In the genomic region with DNA sequence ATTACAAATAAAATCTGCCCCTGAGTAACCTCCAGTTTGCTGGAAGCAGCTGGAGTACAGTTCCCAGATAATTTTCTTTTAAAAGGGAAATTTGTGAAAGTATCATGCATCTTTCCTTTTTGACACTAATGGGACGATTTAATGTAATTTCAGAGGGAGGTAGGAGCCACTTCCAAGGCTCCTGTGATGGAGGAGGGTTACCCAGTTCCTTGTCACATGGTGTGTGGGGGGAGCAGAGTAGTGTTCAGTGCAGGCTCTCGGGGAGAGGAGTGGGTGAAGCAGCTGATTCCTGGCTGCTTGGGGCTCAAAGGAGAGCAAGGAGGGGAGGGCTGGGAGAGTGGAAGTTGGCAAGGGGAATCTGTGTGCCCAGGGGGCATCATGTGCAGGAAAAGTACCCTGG, we compare ENCODE assay signal across 21 mouse cellular contexts.
DNase-seq lines count a peak whose midpoint lies in the region; ATAC-seq and TF ChIP-seq lines count a peak whose summit lies in the region.
"Had no signal": no experiment of that assay in that cellular context is flagged by ENCODE, and none has a peak within 500 bp of the region (broad histone marks: within the 10 kb centered on the region; RNA-seq: fewer than 3 reads in every experiment).

No protein-coding gene starts in this region.

- no peak overlapping the region for H3K4me3 ChIP-seq in forebrain, embryonic 14.5 days (ENCODE audit: low read depth, low read length)
- no peak overlapping the region for H3K4me3 ChIP-seq in forebrain, embryonic 12.5 days (replicated peaks)
- no peak overlapping the region for H3K4me3 ChIP-seq in hindbrain, embryonic 10.5 days
- no peak overlapping the region for H3K4me3 ChIP-seq in hindbrain, embryonic 11.5 days (ENCODE audit: low read depth, low read length)
- H3K4me3 ChIP-seq in forebrain, postnatal 0 days (ENCODE audit: low read depth, low read length): no peak overlapping the region
- H3K4me3 ChIP-seq in intestine, postnatal 0 days (ENCODE audit: low read depth, low read length): no peak overlapping the region
- H3K4me3 ChIP-seq: embryonic facial prominence, embryonic 13.5 days; gastrocnemius, adult 2 months; heart, embryonic 10.5 days; hindbrain, embryonic 15.5 days had no signal

- peak; percentile 43 for DNase-seq in forebrain, embryonic 14.5 days (ENCODE audit: low spot score)
- no peak for DNase-seq in hindbrain, embryonic 10.5 days (ENCODE audit: low spot score)
- DNase-seq in hindbrain, embryonic 11.5 days (ENCODE audit: low spot score): no peak
- peak; percentile 73 for DNase-seq in brain, adult 2 months (ENCODE audit: low read depth, low spot score)
- DNase-seq in forebrain, postnatal 0 days: no peak
- no peak for DNase-seq in lung, postnatal 10 days
- DNase-seq: adrenal gland, postnatal 10 days; cerebellum, adult 18-20 months; cerebellum, adult 9-11 months; cerebellum, postnatal 36 days; gastrocnemius, adult 2 months; gastrocnemius, postnatal 25 days; heart, postnatal 10 days; heart, postnatal 4 days; kidney, adult 11 months had no signal

- no peak for TF ChIP-seq CTCF in forebrain, postnatal 0 days (IDR thresholded peaks at IDR 0.05; ENCODE audit: low read depth)
- TF ChIP-seq CTCF in intestine, postnatal 0 days (IDR thresholded peaks at IDR 0.05; ENCODE audit: low read depth): no peak

- no peak overlapping the region for H3K27ac ChIP-seq in forebrain, embryonic 14.5 days (ENCODE audit: low read depth, low read length)
- no peak overlapping the region for H3K27ac ChIP-seq in forebrain, embryonic 12.5 days
- H3K27ac ChIP-seq in hindbrain, embryonic 10.5 days: 0 out of 2 replicates have a peak overlapping the region, but pooled peaks have one; percentile 12
- no peak overlapping the region for H3K27ac ChIP-seq in hindbrain, embryonic 11.5 days (ENCODE audit: low read depth, low read length)
- no peak overlapping the region for H3K27ac ChIP-seq in forebrain, postnatal 0 days (ENCODE audit: low read depth, low read length)
- no peak overlapping the region for H3K27ac ChIP-seq in intestine, postnatal 0 days (ENCODE audit: low read depth, low read length)
- H3K27ac ChIP-seq: embryonic facial prominence, embryonic 13.5 days; gastrocnemius, adult 2 months; heart, embryonic 10.5 days; hindbrain, embryonic 15.5 days had no signal

- no peaks in the 10 kb centered on the region for H3K27me3 ChIP-seq in forebrain, embryonic 14.5 days (replicated peaks; ENCODE audit: control insufficient read depth, insufficient read depth, low read length)
- no peaks in the 10 kb centered on the region for H3K27me3 ChIP-seq in forebrain, embryonic 12.5 days
- no peaks in the 10 kb centered on the region for H3K27me3 ChIP-seq in hindbrain, embryonic 10.5 days (ENCODE audit: insufficient read depth, poor library complexity, severe bottlenecking)
- H3K27me3 ChIP-seq in hindbrain, embryonic 11.5 days (ENCODE audit: control insufficient read depth, insufficient read depth, low read length): no peaks in the 10 kb centered on the region
- no peaks in the 10 kb centered on the region for H3K27me3 ChIP-seq in forebrain, postnatal 0 days (ENCODE audit: insufficient read depth, low read length)
- no peaks in the 10 kb centered on the region for H3K27me3 ChIP-seq in intestine, postnatal 0 days (replicated peaks; ENCODE audit: control insufficient read depth, insufficient read depth, low read length)
- H3K27me3 ChIP-seq: embryonic facial prominence, embryonic 13.5 days; hindbrain, embryonic 15.5 days had no signal

- 57% methylated on average over 2 of the region's 2 CpGs for WGBS in forebrain, embryonic 14.5 days
- WGBS in forebrain, embryonic 12.5 days: 60% methylated on average over 2 of the region's 2 CpGs
- 60% methylated on average over 2 of the region's 2 CpGs for WGBS in hindbrain, embryonic 10.5 days
- WGBS in hindbrain, embryonic 11.5 days: 64% methylated on average over 2 of the region's 2 CpGs
- WGBS in forebrain, postnatal 0 days: 46% methylated on average over 2 of the region's 2 CpGs
- 51% methylated on average over 2 of the region's 2 CpGs for WGBS in intestine, postnatal 0 days

- no peak overlapping the region for H3K4me2 ChIP-seq in forebrain, embryonic 14.5 days (ENCODE audit: low read length)
- H3K4me2 ChIP-seq in forebrain, embryonic 12.5 days: no peak overlapping the region
- H3K4me2 ChIP-seq in hindbrain, embryonic 11.5 days (replicated peaks; ENCODE audit: low read depth, low read length): no peak overlapping the region
- no peak overlapping the region for H3K4me2 ChIP-seq in forebrain, postnatal 0 days (ENCODE audit: low read depth)
- H3K4me2 ChIP-seq in intestine, postnatal 0 days (replicated peaks; ENCODE audit: low read depth): no peak overlapping the region
- H3K4me2 ChIP-seq: embryonic facial prominence, embryonic 13.5 days; hindbrain, embryonic 15.5 days had no signal

- no peaks in the 10 kb centered on the region for H3K9me3 ChIP-seq in forebrain, embryonic 14.5 days (replicated peaks; ENCODE audit: control insufficient read depth, low read length)
- no peaks in the 10 kb centered on the region for H3K9me3 ChIP-seq in forebrain, embryonic 12.5 days
- no peaks in the 10 kb centered on the region for H3K9me3 ChIP-seq in hindbrain, embryonic 10.5 days
- H3K9me3 ChIP-seq in hindbrain, embryonic 11.5 days (ENCODE audit: control insufficient read depth, low read length): no peaks in the 10 kb centered on the region
- no peaks in the 10 kb centered on the region for H3K9me3 ChIP-seq in forebrain, postnatal 0 days (ENCODE audit: low read length)
- H3K9me3 ChIP-seq in intestine, postnatal 0 days (ENCODE audit: control insufficient read depth): no peaks in the 10 kb centered on the region
- H3K9me3 ChIP-seq: embryonic facial prominence, embryonic 13.5 days; heart, embryonic 10.5 days; hindbrain, embryonic 15.5 days had no signal

- no peak overlapping the region for H3K9ac ChIP-seq in forebrain, embryonic 14.5 days (ENCODE audit: low read length)
- no peak overlapping the region for H3K9ac ChIP-seq in forebrain, embryonic 12.5 days
- H3K9ac ChIP-seq in hindbrain, embryonic 11.5 days (ENCODE audit: low read depth, low read length): no peak overlapping the region
- H3K9ac ChIP-seq in forebrain, postnatal 0 days: no peak overlapping the region
- H3K9ac ChIP-seq in intestine, postnatal 0 days (ENCODE audit: low read depth, low read length): no peak overlapping the region
- H3K9ac ChIP-seq: embryonic facial prominence, embryonic 13.5 days; hindbrain, embryonic 15.5 days had no signal

- no peaks in the 10 kb centered on the region for H3K36me3 ChIP-seq in forebrain, embryonic 14.5 days (ENCODE audit: control insufficient read depth, insufficient read depth, low read length)
- no peaks in the 10 kb centered on the region for H3K36me3 ChIP-seq in forebrain, embryonic 12.5 days (replicated peaks)
- H3K36me3 ChIP-seq in hindbrain, embryonic 10.5 days: no peaks in the 10 kb centered on the region
- H3K36me3 ChIP-seq in hindbrain, embryonic 11.5 days (ENCODE audit: control insufficient read depth, insufficient read depth, low read length): no peaks in the 10 kb centered on the region
- H3K36me3 ChIP-seq in forebrain, postnatal 0 days (ENCODE audit: insufficient read depth): no peaks in the 10 kb centered on the region
- H3K36me3 ChIP-seq in intestine, postnatal 0 days (ENCODE audit: control insufficient read depth, insufficient read depth): no peaks in the 10 kb centered on the region
- H3K36me3 ChIP-seq: embryonic facial prominence, embryonic 13.5 days; heart, embryonic 10.5 days; hindbrain, embryonic 15.5 days had no signal

- ATAC-seq in forebrain, embryonic 14.5 days: peak; percentile 60; the same call in 1 of the 2 replicates
- ATAC-seq in forebrain, embryonic 12.5 days (ENCODE audit: low FRiP score): no peak
- ATAC-seq in hindbrain, embryonic 11.5 days (ENCODE audit: low FRiP score): no peak
- ATAC-seq in forebrain, postnatal 0 days: peak; percentile 77; the same call in 1 of the 2 replicates
- ATAC-seq in intestine, postnatal 0 days: no peak
- ATAC-seq: inflammation-experienced regulatory T-cells, adult 6 months had no signal

- peaks cover 7% of the 10 kb centered on the region for H3K4me1 ChIP-seq in forebrain, embryonic 14.5 days (ENCODE audit: control insufficient read depth, insufficient read depth, low read length)
- H3K4me1 ChIP-seq in forebrain, embryonic 12.5 days: peaks cover 12% of the 10 kb centered on the region
- H3K4me1 ChIP-seq in hindbrain, embryonic 10.5 days (replicated peaks): peaks cover 11% of the 10 kb centered on the region
- no peaks in the 10 kb centered on the region for H3K4me1 ChIP-seq in hindbrain, embryonic 11.5 days (replicated peaks; ENCODE audit: control insufficient read depth, insufficient read depth, low read length)
- 0 out of 2 replicates have a peak, but pooled peaks cover 6% of the 10 kb centered on the region for H3K4me1 ChIP-seq in forebrain, postnatal 0 days (ENCODE audit: insufficient read depth)
- no peaks in the 10 kb centered on the region for H3K4me1 ChIP-seq in intestine, postnatal 0 days (replicated peaks; ENCODE audit: control insufficient read depth, insufficient read depth, low read length)
- H3K4me1 ChIP-seq: embryonic facial prominence, embryonic 13.5 days had no signal

Comparison
In these comparisons a context has a peak if more than half of its experiments do, and no peak if none do; other contexts are left out.
1. ATAC-seq: peak in forebrain, embryonic 14.5 days (single experiment) and forebrain, postnatal 0 days (single experiment); none in forebrain, embryonic 12.5 days (single experiment), hindbrain, embryonic 11.5 days (single experiment) and intestine, postnatal 0 days (single experiment).
2. DNase-seq: peak in forebrain, embryonic 14.5 days (single experiment) and brain, adult 2 months (single experiment); none in hindbrain, embryonic 10.5 days (single experiment), hindbrain, embryonic 11.5 days (single experiment), forebrain, postnatal 0 days (single experiment) and lung, postnatal 10 days (single experiment).